Mouse (Mus musculus): Measurements from ENCODE around the gene Apbb1. TPM values are rescaled to one million over a fixed set of nuclear protein-coding genes. Genes with fewer than 3 reads are reported as not detected.

The Apbb1 gene
- polyA plus RNA-seq, 1 experiment from 2014 or later, result 60.1 TPM

GRCm38 (mm10) chr7:105615720-105616119, 34.3 kb upstream of the Apbb1 start:
- DNase-seq (ENCODE audit: low spot score) (no peak), ATAC-seq (ENCODE audit: insufficient number of reproducible peaks, low FRiP score, low TSS enrichment, low read depth) (no peak)
- Histone ChIP-seq H3K9ac (ENCODE audit: low read length) (no peak overlapping the region), H3K27ac (replicated peaks; ENCODE audit: low read depth, low read length) (no peak overlapping the region), H3K9me3 (ENCODE audit: control insufficient read depth, low read length) (no peaks in the 10 kb centered on the region), H3K4me3 (ENCODE audit: low read depth, low read length) (no peak overlapping the region), H3K27me3 (ENCODE audit: control insufficient read depth, insufficient read depth, low read length) (no peaks in the 10 kb centered on the region), H3K36me3 (ENCODE audit: control insufficient read depth, insufficient read depth, low read length) (peaks cover 11% of the 10 kb centered on the region), H3K4me2 (ENCODE audit: low read depth, severe bottlenecking) (no peak overlapping the region), H3K4me1 (ENCODE audit: control insufficient read depth, insufficient read depth, low read length) (no peaks in the 10 kb centered on the region)
- WGBS, result 89% methylated on average over 1 of the region's 1 CpGs

- Histone ChIP-seq H3K9me3 (ENCODE audit: control insufficient read depth, low read length) (no peaks in the 10 kb centered on the region), H3K4me3 (ENCODE audit: low read depth, low read length) (no peak overlapping the region), H3K27me3 (ENCODE audit: control insufficient read depth, insufficient read depth, low read length) (no peaks in the 10 kb centered on the region), H3K4me1 (ENCODE audit: control insufficient read depth, insufficient read depth, low read length) (no peaks in the 10 kb centered on the region), H3K36me3 (ENCODE audit: control insufficient read depth, insufficient read depth, low read length) (peaks cover 12% of the 10 kb centered on the region), H3K27ac (replicated peaks; ENCODE audit: low read depth, low read length) (no peak overlapping the region), H3K9ac (ENCODE audit: low read length) (no peak overlapping the region), H3K4me2 (ENCODE audit: low read depth, severe bottlenecking) (no peak overlapping the region)
- DNase-seq (ENCODE audit: low spot score) (no peak), ATAC-seq (ENCODE audit: insufficient number of reproducible peaks, low FRiP score, low TSS enrichment, low read depth) (no peak)
- WGBS, result 95% methylated on average over 1 of the region's 1 CpGs
Observed at GRCm38 (mm10) chr7:105614400-105614799, 32.9 kb upstream of the Apbb1 start.

DNA sequence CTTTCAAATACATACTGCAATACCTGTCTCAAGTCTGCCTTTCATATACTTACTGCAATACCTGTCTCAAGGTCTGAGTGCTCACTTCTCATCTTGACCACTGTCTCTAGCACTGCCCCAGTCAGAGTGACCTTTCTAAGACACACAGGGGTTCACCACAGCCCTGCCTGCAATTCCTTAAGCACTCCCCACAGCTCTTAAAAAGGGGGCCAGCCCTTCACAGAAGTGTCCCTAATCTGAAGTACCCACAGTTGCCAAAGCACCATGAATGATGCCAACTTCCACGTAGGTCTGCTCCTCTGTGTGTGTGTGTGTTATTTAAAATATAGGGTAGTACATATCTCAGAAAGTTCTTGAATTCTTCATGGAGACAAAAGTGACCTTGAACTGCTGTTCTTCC, 30.3 kb upstream of the Apbb1 start:
- ATAC-seq (ENCODE audit: insufficient number of reproducible peaks, low FRiP score, low TSS enrichment, low read depth) (no peak), DNase-seq (ENCODE audit: low spot score) (no peak)
- Histone ChIP-seq H3K4me3 (ENCODE audit: low read depth, low read length) (no peak overlapping the region), H3K9me3 (ENCODE audit: control insufficient read depth, low read length) (no peaks in the 10 kb centered on the region), H3K36me3 (ENCODE audit: control insufficient read depth, insufficient read depth, low read length) (peaks cover 10% of the 10 kb centered on the region; the same call in 1 of the 2 replicates), H3K9ac (ENCODE audit: low read length) (no peak overlapping the region), H3K4me2 (ENCODE audit: low read depth, severe bottlenecking) (no peak overlapping the region), H3K27me3 (ENCODE audit: control insufficient read depth, insufficient read depth, low read length) (no peaks in the 10 kb centered on the region), H3K4me1 (ENCODE audit: control insufficient read depth, insufficient read depth, low read length) (no peaks in the 10 kb centered on the region), H3K27ac (replicated peaks; ENCODE audit: low read depth, low read length) (no peak overlapping the region)
- 79% methylated on average over 1 of the region's 1 CpGs for WGBS

DNA sequence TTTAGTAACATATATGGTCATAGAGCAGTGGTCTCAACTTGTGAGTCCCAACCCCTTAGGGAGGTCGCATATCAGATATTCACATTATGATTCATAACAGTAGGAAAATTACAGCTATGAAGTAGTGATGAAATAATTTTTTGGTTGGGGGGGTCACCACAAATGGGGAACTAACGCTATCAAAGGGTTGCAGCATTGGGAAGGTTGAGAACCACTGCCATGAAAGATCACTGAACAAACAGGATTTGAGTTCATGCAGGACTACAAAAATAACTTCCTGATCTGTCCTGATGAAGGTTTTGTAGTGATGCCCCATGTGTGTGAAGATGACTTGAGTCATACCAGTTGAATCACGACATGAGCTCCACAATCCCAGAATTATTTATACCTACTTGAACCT, 27.0 kb upstream of the Apbb1 start:
- H3K4me2 ChIP-seq (ENCODE audit: low read depth, severe bottlenecking), result no peak overlapping the region
- H3K9ac ChIP-seq (ENCODE audit: low read length), result no peak overlapping the region
- no peaks in the 10 kb centered on the region for H3K27me3 ChIP-seq (ENCODE audit: control insufficient read depth, insufficient read depth, low read length)
- no peak overlapping the region for H3K27ac ChIP-seq (replicated peaks; ENCODE audit: low read depth, low read length)
- no peaks in the 10 kb centered on the region for H3K4me1 ChIP-seq (ENCODE audit: control insufficient read depth, insufficient read depth, low read length)
- H3K9me3 ChIP-seq (ENCODE audit: control insufficient read depth, low read length), result peaks cover 4% of the 10 kb centered on the region; the same call in 1 of the 2 replicates
- WGBS, result 84% methylated on average over 3 of the region's 3 CpGs
- H3K36me3 ChIP-seq (ENCODE audit: control insufficient read depth, insufficient read depth, low read length), result peaks cover 10% of the 10 kb centered on the region; the same call in 1 of the 2 replicates
- no peak for DNase-seq (ENCODE audit: low spot score)
- no peak for ATAC-seq (ENCODE audit: insufficient number of reproducible peaks, low FRiP score, low TSS enrichment, low read depth)
- no peak overlapping the region for H3K4me3 ChIP-seq (ENCODE audit: low read depth, low read length)

- H3K4me1 ChIP-seq (ENCODE audit: control insufficient read depth, insufficient read depth, low read length), result no peaks in the 10 kb centered on the region
- no peak overlapping the region for H3K4me2 ChIP-seq (ENCODE audit: low read depth, severe bottlenecking)
- no peak overlapping the region for H3K9ac ChIP-seq (ENCODE audit: low read length)
- no peak overlapping the region for H3K4me3 ChIP-seq (ENCODE audit: low read depth, low read length)
- peaks cover 4% of the 10 kb centered on the region; the same call in 1 of the 2 replicates for H3K9me3 ChIP-seq (ENCODE audit: control insufficient read depth, low read length)
- WGBS, result 32% methylated on average over 9 of the region's 9 CpGs
- H3K27me3 ChIP-seq (ENCODE audit: control insufficient read depth, insufficient read depth, low read length), result no peaks in the 10 kb centered on the region
- DNase-seq (ENCODE audit: low spot score), result peak; percentile 83
- no peak overlapping the region for H3K27ac ChIP-seq (replicated peaks; ENCODE audit: low read depth, low read length)
- peak; percentile 49; the same call in 1 of the 2 replicates for ATAC-seq (ENCODE audit: insufficient number of reproducible peaks, low FRiP score, low TSS enrichment, low read depth)
- no peaks in the 10 kb centered on the region for H3K36me3 ChIP-seq (ENCODE audit: control insufficient read depth, insufficient read depth, low read length)
Observed at GRCm38 (mm10) chr7:105602860-105603623, 21.6 kb upstream of the Apbb1 start.

DNA sequence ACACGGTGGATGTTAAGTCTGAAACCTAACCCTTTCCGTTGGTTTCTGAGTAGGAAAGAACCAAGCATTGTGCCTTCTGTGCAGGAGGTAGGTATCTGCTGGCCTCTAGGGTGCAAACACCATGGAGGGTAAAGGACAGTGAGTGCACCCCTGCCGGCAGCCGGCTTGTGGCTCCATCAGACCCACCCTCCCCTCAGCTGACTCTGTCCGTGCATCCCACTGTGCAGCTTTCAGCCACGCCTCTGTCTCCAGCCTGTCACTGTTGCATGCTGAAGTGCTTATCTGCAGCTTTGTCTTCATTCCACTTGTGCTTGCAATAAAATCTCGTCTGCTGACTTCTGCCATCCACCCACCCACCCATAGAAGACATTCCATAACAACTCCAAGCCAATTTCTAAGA, 8.6 kb upstream of the Apbb1 start:
- no peak for DNase-seq (ENCODE audit: low spot score)
- no peak overlapping the region for H3K4me3 ChIP-seq (ENCODE audit: low read depth, low read length)
- no peak overlapping the region for H3K27ac ChIP-seq (replicated peaks; ENCODE audit: low read depth, low read length)
- H3K9me3 ChIP-seq (ENCODE audit: control insufficient read depth, low read length), result no peaks in the 10 kb centered on the region
- no peak overlapping the region for H3K4me2 ChIP-seq (ENCODE audit: low read depth, severe bottlenecking)
- no peaks in the 10 kb centered on the region for H3K27me3 ChIP-seq (ENCODE audit: control insufficient read depth, insufficient read depth, low read length)
- H3K4me1 ChIP-seq (ENCODE audit: control insufficient read depth, insufficient read depth, low read length), result no peaks in the 10 kb centered on the region
- H3K36me3 ChIP-seq (ENCODE audit: control insufficient read depth, insufficient read depth, low read length), result no peaks in the 10 kb centered on the region
- no peak overlapping the region for H3K9ac ChIP-seq (ENCODE audit: low read length)
- 43% methylated on average over 7 of the region's 7 CpGs for WGBS
- ATAC-seq (ENCODE audit: insufficient number of reproducible peaks, low FRiP score, low TSS enrichment, low read depth), result no peak

- Histone ChIP-seq H3K4me3 (ENCODE audit: low read depth, low read length) (no peak overlapping the region), H3K27me3 (ENCODE audit: control insufficient read depth, insufficient read depth, low read length) (no peaks in the 10 kb centered on the region), H3K36me3 (ENCODE audit: control insufficient read depth, insufficient read depth, low read length) (no peaks in the 10 kb centered on the region), H3K9ac (ENCODE audit: low read length) (no peak overlapping the region), H3K9me3 (ENCODE audit: control insufficient read depth, low read length) (no peaks in the 10 kb centered on the region), H3K4me1 (ENCODE audit: control insufficient read depth, insufficient read depth, low read length) (no peaks in the 10 kb centered on the region), H3K4me2 (ENCODE audit: low read depth, severe bottlenecking) (no peak overlapping the region), H3K27ac (replicated peaks; ENCODE audit: low read depth, low read length) (no peak overlapping the region)
- DNase-seq (ENCODE audit: low spot score), result no peak
- ATAC-seq (ENCODE audit: insufficient number of reproducible peaks, low FRiP score, low TSS enrichment, low read depth), result no peak
- 79% methylated on average over 9 of the region's 9 CpGs for WGBS
Observed at GRCm38 (mm10) chr7:105588325-105588912, 7.0 kb upstream of the Apbb1 start.

DNA sequence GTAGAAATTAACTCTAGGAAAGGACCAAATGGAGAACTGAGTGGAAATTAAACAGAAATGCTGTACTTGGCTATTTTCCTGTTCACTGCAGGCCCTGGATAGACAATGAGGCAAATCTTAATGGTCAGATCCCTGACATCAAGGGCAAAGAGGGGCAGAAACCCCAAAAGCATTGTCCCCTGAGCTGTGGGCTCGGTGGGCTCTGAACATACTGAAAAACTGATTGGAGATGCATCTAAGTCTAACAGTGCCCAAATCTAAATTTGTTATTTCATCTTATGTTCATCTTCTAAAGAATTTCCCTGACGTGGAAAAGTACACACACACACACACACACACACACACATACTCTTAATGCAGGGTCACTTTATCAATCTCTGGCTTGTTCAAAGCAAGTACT, 506 bp upstream of the Apbb1 start:
- ATAC-seq (ENCODE audit: insufficient number of reproducible peaks, low FRiP score, low TSS enrichment, low read depth) (no peak), DNase-seq (ENCODE audit: low spot score) (no peak)
- Histone ChIP-seq H3K4me1 (ENCODE audit: control insufficient read depth, insufficient read depth, low read length) (0 out of 2 replicates have a peak, but pooled peaks cover 4% of the 10 kb centered on the region), H3K27ac (replicated peaks; ENCODE audit: low read depth, low read length) (no peak overlapping the region), H3K4me2 (ENCODE audit: low read depth, severe bottlenecking) (peak overlapping the region; percentile 73; the same call in 1 of the 2 replicates), H3K4me3 (ENCODE audit: low read depth, low read length) (no peak overlapping the region), H3K36me3 (ENCODE audit: control insufficient read depth, insufficient read depth, low read length) (no peaks in the 10 kb centered on the region), H3K27me3 (ENCODE audit: control insufficient read depth, insufficient read depth, low read length) (no peaks in the 10 kb centered on the region), H3K9ac (ENCODE audit: low read length) (no peak overlapping the region), H3K9me3 (ENCODE audit: control insufficient read depth, low read length) (no peaks in the 10 kb centered on the region)
- 81% methylated on average over 2 of the region's 2 CpGs for WGBS
